Mouse (Mus musculus) duodenum, adult 2 months (tissue): ENCODE measurements around the gene Gm20929. TPM values are rescaled to one million over a fixed set of nuclear protein-coding genes. Genes with fewer than 3 reads are reported as not detected.

ENCODE experiments used
- polyA plus RNA-seq: library from polyadenylated mRNA; depleted of rRNA; stranded (reverse); fragments of >200 nt; gene quantifications from 2 replicates; pipeline ENCODE4 v1.2.3, GENCODE M21; 2012; ENCODE audit warnings: low replicate concordance; rRNA removed

Gm20929 gene
- polyA plus RNA-seq, result not detected in 2 replicates

GRCm38 (mm10) chrY:53843649-53844048 is at the start of gene Gm20929:
Gm20929 (plus strand) TSS chrY:53843949.

